Comparison of ENCODE assay signal across 9 mouse cellular contexts in the genomic region with DNA sequence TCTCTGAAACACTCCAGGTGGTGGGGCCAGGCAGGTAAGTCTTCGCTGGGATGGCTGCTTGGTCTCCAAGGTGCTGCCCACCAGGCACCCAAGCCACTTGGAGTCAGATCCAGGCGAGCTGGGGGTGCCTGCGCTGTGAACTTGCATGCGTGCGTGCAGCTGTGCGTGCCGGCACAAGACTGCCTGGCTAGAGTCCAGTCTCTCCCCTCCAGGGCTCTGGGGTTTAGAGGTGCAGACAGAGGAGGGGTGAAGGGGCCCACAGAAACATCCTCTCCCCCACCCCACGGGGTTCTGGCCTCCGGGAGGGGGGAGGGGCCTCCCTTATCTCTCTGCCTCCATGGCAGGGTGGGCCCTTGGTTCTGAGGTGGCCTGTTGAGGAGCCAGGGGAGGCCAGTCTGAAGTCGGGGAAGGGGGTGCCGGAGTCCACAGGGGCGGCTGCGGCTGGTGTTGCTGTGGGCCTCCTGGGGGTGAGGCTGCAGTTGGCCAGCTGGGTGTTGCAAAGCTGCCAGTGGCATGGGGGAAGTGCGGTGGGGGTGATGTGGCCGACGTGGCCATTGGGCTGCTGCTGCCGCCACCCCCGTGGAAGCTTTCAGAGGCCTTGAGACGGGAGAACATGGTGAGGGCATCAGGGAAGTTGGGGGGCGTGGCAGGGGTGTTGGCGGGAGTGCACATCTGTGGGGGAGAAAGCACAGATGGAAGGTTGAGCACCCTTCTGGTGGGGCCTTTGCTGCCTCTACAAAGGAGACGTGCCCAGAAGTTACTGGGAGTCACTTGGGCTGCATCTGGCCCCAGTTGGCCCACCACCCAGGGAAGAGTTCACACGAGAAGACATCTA. TPM values are rescaled to one million over a fixed set of nuclear protein-coding genes. Genes with fewer than 3 reads are reported as not detected.
DNase-seq lines count a peak whose midpoint lies in the region; ATAC-seq lines count a peak whose summit lies in the region.
"Had no signal": no experiment of that assay in that cellular context is flagged by ENCODE, and none has a peak within 500 bp of the region (broad histone marks: within the 10 kb centered on the region; RNA-seq: fewer than 3 reads in every experiment).

No protein-coding gene starts in this region.

- H3K4me1 ChIP-seq in heart, embryonic 13.5 days = peaks cover 62% of the 10 kb centered on the region
- peaks cover 40% of the 10 kb centered on the region for H3K4me1 ChIP-seq in lung, embryonic 15.5 days
- H3K4me1 ChIP-seq in limb, embryonic 12.5 days (replicated peaks) = peaks cover 15% of the 10 kb centered on the region
- peaks cover 63% of the 10 kb centered on the region for H3K4me1 ChIP-seq in liver, embryonic 12.5 days

- no peak for DNase-seq in heart, postnatal 10 days
- DNase-seq in lung, postnatal 36 days = no peak
- DNase-seq in gastrocnemius, adult 8-10 months (ENCODE audit: low spot score in 2 of 2) = no peak

- H3K36me3 ChIP-seq in heart, embryonic 13.5 days = peaks cover 49% of the 10 kb centered on the region
- peaks cover 21% of the 10 kb centered on the region for H3K36me3 ChIP-seq in lung, embryonic 15.5 days
- H3K36me3 ChIP-seq in limb, embryonic 12.5 days = peaks cover 45% of the 10 kb centered on the region
- H3K36me3 ChIP-seq in liver, embryonic 12.5 days = peaks cover 34% of the 10 kb centered on the region

- no peaks in the 10 kb centered on the region for H3K27me3 ChIP-seq in heart, embryonic 13.5 days (replicated peaks)
- H3K27me3 ChIP-seq in lung, embryonic 15.5 days = no peaks in the 10 kb centered on the region
- H3K27me3 ChIP-seq in limb, embryonic 12.5 days = no peaks in the 10 kb centered on the region
- no peaks in the 10 kb centered on the region for H3K27me3 ChIP-seq in liver, embryonic 12.5 days (replicated peaks)

- no peaks in the 10 kb centered on the region for H3K9me3 ChIP-seq in heart, embryonic 13.5 days
- no peaks in the 10 kb centered on the region for H3K9me3 ChIP-seq in lung, embryonic 15.5 days
- H3K9me3 ChIP-seq in limb, embryonic 12.5 days = no peaks in the 10 kb centered on the region
- H3K9me3 ChIP-seq in liver, embryonic 12.5 days (replicated peaks) = no peaks in the 10 kb centered on the region

- intact Hi-C loops in heart, postnatal 10 days (cut with DNase I) = no loop called here

- peak overlapping the region; percentile 13 for H3K4me2 ChIP-seq in heart, embryonic 13.5 days
- peak overlapping the region; percentile 20 for H3K4me2 ChIP-seq in lung, embryonic 15.5 days
- H3K4me2 ChIP-seq in limb, embryonic 12.5 days = no peak overlapping the region
- peak overlapping the region; percentile 58 for H3K4me2 ChIP-seq in liver, embryonic 12.5 days

- H3K9ac ChIP-seq in heart, embryonic 13.5 days = 0 out of 2 replicates have a peak overlapping the region, but pooled peaks have one; percentile 54
- H3K9ac ChIP-seq in lung, embryonic 15.5 days = no peak overlapping the region
- 0 out of 2 replicates have a peak overlapping the region, but pooled peaks have one; percentile 4 for H3K9ac ChIP-seq in limb, embryonic 12.5 days (replicated peaks)
- peak overlapping the region; percentile 56 for H3K9ac ChIP-seq in liver, embryonic 12.5 days

- no peak for ATAC-seq in heart, embryonic 13.5 days (ENCODE audit: extremely low read depth, insufficient number of reproducible peaks, low FRiP score, low TSS enrichment)
- ATAC-seq in lung, embryonic 15.5 days (ENCODE audit: borderline replicate concordance, extremely low read depth, low FRiP score, low TSS enrichment) = no peak
- no peak for ATAC-seq in limb, embryonic 12.5 days (ENCODE audit: insufficient number of reproducible peaks, insufficient read depth, low FRiP score, low TSS enrichment, low read depth)
- no peak for ATAC-seq in liver, embryonic 12.5 days

- no peak overlapping the region for H3K4me3 ChIP-seq in heart, embryonic 13.5 days
- no peak overlapping the region for H3K4me3 ChIP-seq in lung, embryonic 15.5 days
- H3K4me3 ChIP-seq in limb, embryonic 12.5 days (replicated peaks) = no peak overlapping the region
- H3K4me3 ChIP-seq in liver, embryonic 12.5 days = no peak overlapping the region
- H3K4me3 ChIP-seq: erythroblast, embryonic 14.5 days had no signal

- 62% methylated on average over 23 of the region's 23 CpGs for WGBS in heart, embryonic 13.5 days
- 60% methylated on average over 23 of the region's 23 CpGs for WGBS in lung, embryonic 15.5 days
- 91% methylated on average over 23 of the region's 23 CpGs for WGBS in limb, embryonic 12.5 days
- 54% methylated on average over 23 of the region's 23 CpGs for WGBS in liver, embryonic 12.5 days (ENCODE audit: insufficient replicate concordance)

- peak overlapping the region; percentile 66 for H3K27ac ChIP-seq in heart, embryonic 13.5 days (replicated peaks)
- H3K27ac ChIP-seq in lung, embryonic 15.5 days = peak overlapping the region; percentile 60
- H3K27ac ChIP-seq in limb, embryonic 12.5 days = no peak overlapping the region
- peak overlapping the region; percentile 62; the same call in 1 of the 2 replicates for H3K27ac ChIP-seq in liver, embryonic 12.5 days

RNA-seq across cellular contexts. Expression of gene Ubald1, which starts 4.7 kb away (rescaled TPM):
- polyA plus RNA-seq in heart, embryonic 13.5 days (2015; fragmentation: Nextera tagmentation; extraction: Ambion mirVana) = 24.4 and 26.6 TPM in 2 replicates
- total RNA-seq in heart, postnatal 10 days (2021) = 10 to 100 TPM; 19.7 to 23.1 TPM
- polyA plus RNA-seq in lung, embryonic 15.5 days (2015; fragmentation: Nextera tagmentation; extraction: Ambion mirVana) = 35.7 TPM in 2 replicates
- 31.5 and 35.3 TPM in 2 replicates for polyA plus RNA-seq in limb, embryonic 12.5 days (2016; fragmentation: Nextera tagmentation; extraction: Ambion mirVana)
- polyA plus RNA-seq in liver, embryonic 12.5 days (2016; fragmentation: Nextera tagmentation; extraction: Ambion mirVana) = 14.7 and 16.8 TPM in 2 replicates
- total RNA-seq in gastrocnemius, adult 8-10 months (2022) = 10 to 100 TPM; 28.6 to 40.8 (median 34.3) TPM

RNA-seq across cellular contexts. Expression of gene Mgrn1, which starts 10.6 kb away (rescaled TPM):
- polyA plus RNA-seq in heart, embryonic 13.5 days (2015; fragmentation: Nextera tagmentation; extraction: Ambion mirVana) = 107 TPM in 2 replicates
- total RNA-seq in heart, postnatal 10 days (2021) = 100 to 1,000 TPM; 186 to 187 TPM
- 88.1 and 93.0 TPM in 2 replicates for polyA plus RNA-seq in lung, embryonic 15.5 days (2015; fragmentation: Nextera tagmentation; extraction: Ambion mirVana)
- 87.1 and 87.5 TPM in 2 replicates for polyA plus RNA-seq in limb, embryonic 12.5 days (2016; fragmentation: Nextera tagmentation; extraction: Ambion mirVana)
- polyA plus RNA-seq in liver, embryonic 12.5 days (2016; fragmentation: Nextera tagmentation; extraction: Ambion mirVana) = 29.8 and 31.1 TPM in 2 replicates
- 10 to 100 TPM; 52.1 to 66.7 (median 55.3) TPM for total RNA-seq in gastrocnemius, adult 8-10 months (2022)

RNA-seq across cellular contexts. Expression of gene 4930562C15Rik, which starts 40.2 kb away (rescaled TPM):
- polyA plus RNA-seq in heart, embryonic 13.5 days (2015; fragmentation: Nextera tagmentation; extraction: Ambion mirVana) = 0.15 and 0.32 TPM in 2 replicates
- total RNA-seq in heart, postnatal 10 days (2021) = not detected
- 0.57 and 0.69 TPM in 2 replicates for polyA plus RNA-seq in lung, embryonic 15.5 days (2015; fragmentation: Nextera tagmentation; extraction: Ambion mirVana)
- 0.46 and 0.58 TPM in 2 replicates for polyA plus RNA-seq in limb, embryonic 12.5 days (2016; fragmentation: Nextera tagmentation; extraction: Ambion mirVana)
- 0.13 and 0.16 TPM in 2 replicates for polyA plus RNA-seq in liver, embryonic 12.5 days (2016; fragmentation: Nextera tagmentation; extraction: Ambion mirVana)
- not detected for total RNA-seq in gastrocnemius, adult 8-10 months (2022)
- total RNA-seq: monocyte, adult 5-6 weeks had no signal
- polyA plus RNA-seq: erythroblast, embryonic 14.5 days had no signal
